In genomic region chr8:83046912-83047311, GRCm38 (mm10) we compare ENCODE assay signal across 26 mouse cellular contexts.
DNase-seq lines count a peak whose midpoint lies in the region; ATAC-seq and TF ChIP-seq lines count a peak whose summit lies in the region.
"Had no signal": no experiment of that assay in that cellular context is flagged by ENCODE, and none has a peak within 500 bp of the region (broad histone marks: within the 10 kb centered on the region; RNA-seq: fewer than 3 reads in every experiment).

No protein-coding gene starts in this region.

- ATAC-seq in kidney, embryonic 16.5 days (ENCODE audit: low FRiP score, low TSS enrichment): no peak
- ATAC-seq: forebrain, embryonic 15.5 days; hindbrain, embryonic 16.5 days had no signal

- no peak overlapping the region for H3K4me2 ChIP-seq in kidney, embryonic 16.5 days (replicated peaks; ENCODE audit: low read depth, low read length)
- H3K4me2 ChIP-seq: embryonic facial prominence, embryonic 13.5 days; forebrain, embryonic 15.5 days; heart, embryonic 13.5 days; kidney, embryonic 15.5 days; limb, embryonic 15.5 days; liver, embryonic 13.5 days had no signal

- no peak for TF ChIP-seq CTCF in gastrocnemius, adult 2 months (IDR thresholded peaks at IDR 0.05)

- no peaks in the 10 kb centered on the region for H3K4me1 ChIP-seq in kidney, embryonic 16.5 days (ENCODE audit: insufficient read depth, low read length)
- H3K4me1 ChIP-seq: liver, embryonic 13.5 days had no signal

- H3K9me3 ChIP-seq in kidney, embryonic 16.5 days (ENCODE audit: low read length): no peaks in the 10 kb centered on the region
- H3K9me3 ChIP-seq: embryonic facial prominence, embryonic 13.5 days; forebrain, embryonic 10.5 days; forebrain, embryonic 15.5 days; heart, embryonic 13.5 days; kidney, embryonic 15.5 days; limb, embryonic 10.5 days; limb, embryonic 15.5 days; liver, embryonic 13.5 days had no signal

- WGBS in kidney, embryonic 16.5 days: 76% methylated on average over 9 of the region's 9 CpGs

- H3K4me3 ChIP-seq in gastrocnemius, adult 2 months: no peak overlapping the region
- no peak overlapping the region for H3K4me3 ChIP-seq in kidney, embryonic 16.5 days (ENCODE audit: low read length)
- H3K4me3 ChIP-seq: embryonic facial prominence, embryonic 13.5 days; forebrain, embryonic 10.5 days; forebrain, embryonic 15.5 days; heart, embryonic 13.5 days; kidney, embryonic 15.5 days; limb, embryonic 10.5 days; limb, embryonic 15.5 days; liver, embryonic 13.5 days had no signal

- DNase-seq in gastrocnemius, adult 2 months: peak; percentile 40
- DNase-seq in gastrocnemius, postnatal 14 days: no peak
- peak; percentile 25 for DNase-seq in kidney, postnatal 10 days
- DNase-seq in right cerebral cortex, postnatal 4 days: peak; percentile 22
- no peak for DNase-seq in right cerebral cortex, postnatal 36 days (ENCODE audit: low spot score in 2 of 2)
- no peak for DNase-seq in kidney, postnatal 4 days
- DNase-seq: B cell, adult 2 months; cerebellum, adult 18-20 months; kidney, adult 18-20 months; layer of hippocampus, postnatal 36 days; liver, embryonic 13.5 days; lung, adult 2 months; midbrain, embryonic 14.5 days; right cerebral cortex, postnatal 25 days; thymus, postnatal 4 days had no signal

- no peak overlapping the region for H3K9ac ChIP-seq in kidney, embryonic 16.5 days (replicated peaks; ENCODE audit: low read length)
- H3K9ac ChIP-seq: embryonic facial prominence, embryonic 13.5 days; forebrain, embryonic 15.5 days; heart, embryonic 13.5 days; kidney, embryonic 15.5 days; limb, embryonic 15.5 days; liver, embryonic 13.5 days had no signal

- no peaks in the 10 kb centered on the region for H3K36me3 ChIP-seq in kidney, embryonic 16.5 days (ENCODE audit: insufficient read depth, low read length)
- H3K36me3 ChIP-seq: forebrain, embryonic 10.5 days; forebrain, embryonic 15.5 days; heart, embryonic 13.5 days; kidney, embryonic 15.5 days; limb, embryonic 10.5 days; limb, embryonic 15.5 days; liver, embryonic 13.5 days had no signal

- H3K27me3 ChIP-seq in kidney, embryonic 16.5 days (ENCODE audit: insufficient read depth, low read length): no peaks in the 10 kb centered on the region
- H3K27me3 ChIP-seq: embryonic facial prominence, embryonic 13.5 days; forebrain, embryonic 15.5 days; heart, embryonic 13.5 days; kidney, embryonic 15.5 days; limb, embryonic 15.5 days; liver, embryonic 13.5 days had no signal

- intact Hi-C loops in gastrocnemius, adult 2 months (cut with DNase I): no loop called here
- intact Hi-C loops in gastrocnemius, postnatal 14 days (cut with DNase I; ENCODE audit: low total_unique reads): no loop called here

- H3K27ac ChIP-seq in gastrocnemius, adult 2 months: peak overlapping the region; percentile 46; the same call in 1 of the 2 replicates
- no peak overlapping the region for H3K27ac ChIP-seq in kidney, embryonic 16.5 days (ENCODE audit: low read length)
- H3K27ac ChIP-seq: embryonic facial prominence, embryonic 13.5 days; forebrain, embryonic 10.5 days; forebrain, embryonic 15.5 days; heart, embryonic 13.5 days; kidney, embryonic 15.5 days; limb, embryonic 10.5 days; limb, embryonic 15.5 days; liver, embryonic 13.5 days; macrophage; stomach, postnatal 0 days had no signal

Comparison
In these comparisons a context has a peak if more than half of its experiments do, and no peak if none do; other contexts are left out.
1. DNase-seq: peak in gastrocnemius, adult 2 months (single experiment), kidney, postnatal 10 days (single experiment) and right cerebral cortex, postnatal 4 days (single experiment); none in gastrocnemius, postnatal 14 days (single experiment), right cerebral cortex, postnatal 36 days (0 of 2) and kidney, postnatal 4 days (0 of 2).